Mouse (Mus musculus) stomach, embryonic 16.5 days (tissue): ENCODE results near the gene Nsg1. TPM values are rescaled to one million over a fixed set of nuclear protein-coding genes. Genes with fewer than 3 reads are reported as not detected.

Experiments
- ATAC-seq: fragments of 200-750 bp; cut with Nextera tagmentation; 2 replicates; pipeline ENCODE4 v1.8.0; 2017; ENCODE audit warnings: moderate number of reproducible peaks, moderate TSS enrichment; ENCODE audit not compliant: insufficient read depth, low FRiP score
- H3K27ac ChIP-seq: fragments of 300-500 bp; sonication (generic); 2 replicates; pipeline ENCODE4 v1.5.1; 2014; ENCODE audit warnings: low read length
- H3K27me3 ChIP-seq: fragments of 300-500 bp; sonication (generic); 2 replicates; pipeline ENCODE4 v1.6.1; 2014; ENCODE audit warnings: low read length, control low read depth, mixed read lengths; ENCODE audit not compliant: control insufficient read depth, insufficient read depth
- H3K36me3 ChIP-seq: fragments of 300-500 bp; sonication (generic); 2 replicates; pipeline ENCODE4 v1.6.1; 2014; ENCODE audit warnings: low read length; ENCODE audit not compliant: control insufficient read depth, insufficient read depth
- H3K4me1 ChIP-seq: fragments of 300-500 bp; sonication (generic); 2 replicates; pipeline ENCODE4 v1.6.1; 2014; ENCODE audit warnings: low read length, control low read depth, mixed read lengths; ENCODE audit not compliant: control insufficient read depth, insufficient read depth
- H3K4me2 ChIP-seq: fragments of 300-500 bp; sonication (generic); 2 replicates; pipeline ENCODE4 v1.6.1; 2014; ENCODE audit warnings: low read depth, low read length, mixed read lengths
- H3K4me3 ChIP-seq: fragments of 300-500 bp; sonication (generic); replicated peaks from 2 replicates; pipeline ENCODE4 v1.5.1; 2014; ENCODE audit warnings: mild to moderate bottlenecking, low read length
- H3K9ac ChIP-seq: fragments of 300-500 bp; sonication (generic); 2 replicates; pipeline ENCODE4 v1.6.1; 2014; ENCODE audit warnings: low read length
- H3K9me3 ChIP-seq: fragments of 300-500 bp; sonication (generic); replicated peaks from 2 replicates; pipeline ENCODE4 v1.6.1; 2016; ENCODE audit warnings: low read length, control low read depth; ENCODE audit not compliant: control insufficient read depth
- WGBS: fragments of 180-500 bp; shearing (Covaris S2); extraction: QIAGEN DNeasy Blood & Tissue Kit; methylation state at CpG from one replicate; pipeline ENCODE4 v1.1.7; 2014; 5-methylcytosine and 5-hydroxymethylcytosine counted together
- polyA plus RNA-seq: library from polyadenylated mRNA; unstranded; fragments of >200 nt; fragmentation: Nextera tagmentation; extraction: Ambion mirVana; gene quantifications from 2 replicates; pipeline ENCODE4 v1.2.1, GENCODE M21; 2015

Gene Nsg1
- polyA plus RNA-seq, 1 experiment from 2014 or later: 52.2 TPM

GRCm38 (mm10) chr5:38152201-38153108, 7.3 kb downstream of the Nsg1 start:
- no peak overlapping the region for H3K4me2 ChIP-seq
- ATAC-seq: no peak
- peaks cover 5% of the 10 kb centered on the region for H3K36me3 ChIP-seq
- no peaks in the 10 kb centered on the region for H3K9me3 ChIP-seq
- WGBS: 86% methylated on average over 10 of the region's 10 CpGs
- no peaks in the 10 kb centered on the region for H3K27me3 ChIP-seq
- H3K4me1 ChIP-seq: no peaks in the 10 kb centered on the region
- H3K27ac ChIP-seq: no peak overlapping the region
- no peak overlapping the region for H3K4me3 ChIP-seq
- H3K9ac ChIP-seq: no peak overlapping the region

- ATAC-seq: no peak
- Histone ChIP-seq H3K9me3 (no peaks in the 10 kb centered on the region), H3K9ac (no peak overlapping the region), H3K4me1 (no peaks in the 10 kb centered on the region), H3K4me2 (no peak overlapping the region), H3K36me3 (peaks cover 5% of the 10 kb centered on the region), H3K27me3 (no peaks in the 10 kb centered on the region), H3K4me3 (no peak overlapping the region), H3K27ac (no peak overlapping the region)
- WGBS: 59% methylated on average over 3 of the region's 3 CpGs
These were observed 8.4 kb downstream of the Nsg1 start for GRCm38 (mm10) chr5:38151264-38151663.

- Histone ChIP-seq H3K27ac (no peak overlapping the region), H3K4me2 (no peak overlapping the region), H3K36me3 (peaks cover 5% of the 10 kb centered on the region; the same call in 1 of the 2 replicates), H3K9ac (no peak overlapping the region), H3K27me3 (no peaks in the 10 kb centered on the region), H3K4me3 (no peak overlapping the region), H3K9me3 (no peaks in the 10 kb centered on the region), H3K4me1 (no peaks in the 10 kb centered on the region)
- 80% methylated on average over 6 of the region's 6 CpGs for WGBS
- no peak for ATAC-seq
These were observed 13.2 kb downstream of the Nsg1 start for GRCm38 (mm10) chr5:38146524-38146923.

DNA sequence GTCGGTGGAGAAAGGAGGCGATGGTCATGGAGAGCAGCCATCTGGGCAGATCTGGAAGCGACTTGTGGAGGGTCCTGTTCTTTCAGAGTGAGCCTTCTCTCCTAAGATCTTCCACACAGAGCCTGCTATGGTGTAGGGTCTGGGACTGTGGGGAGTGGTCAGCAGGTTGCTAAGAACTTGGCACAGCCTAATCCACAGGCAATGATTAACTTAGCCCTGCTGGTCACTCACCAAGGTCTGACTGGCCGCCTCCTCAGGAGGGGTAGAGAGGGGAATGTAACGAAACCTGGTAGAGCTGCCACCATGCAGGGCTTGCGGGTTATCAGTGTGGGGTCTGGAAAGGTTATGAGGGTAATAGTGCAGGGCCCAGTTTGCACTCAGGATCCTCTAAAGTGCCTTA, 18.8 kb downstream of the Nsg1 start:
- Histone ChIP-seq H3K36me3 (0 out of 2 replicates have a peak, but pooled peaks cover 2% of the 10 kb centered on the region), H3K4me1 (no peaks in the 10 kb centered on the region), H3K9me3 (no peaks in the 10 kb centered on the region), H3K4me3 (no peak overlapping the region), H3K9ac (no peak overlapping the region), H3K27ac (no peak overlapping the region), H3K4me2 (no peak overlapping the region), H3K27me3 (no peaks in the 10 kb centered on the region)
- no peak for ATAC-seq
- 79% methylated on average over 6 of the region's 6 CpGs for WGBS

GRCm38 (mm10) chr5:38137163-38137562, 22.5 kb downstream of the Nsg1 start:
- no peak for ATAC-seq
- no peaks in the 10 kb centered on the region for H3K27me3 ChIP-seq
- H3K36me3 ChIP-seq: 0 out of 2 replicates have a peak, but pooled peaks cover 2% of the 10 kb centered on the region
- no peak overlapping the region for H3K9ac ChIP-seq
- H3K4me1 ChIP-seq: no peaks in the 10 kb centered on the region
- 85% methylated on average over 9 of the region's 9 CpGs for WGBS
- H3K4me2 ChIP-seq: no peak overlapping the region
- H3K4me3 ChIP-seq: no peak overlapping the region
- no peaks in the 10 kb centered on the region for H3K9me3 ChIP-seq
- H3K27ac ChIP-seq: no peak overlapping the region

GRCm38 (mm10) chr5:38136247-38136646, 23.5 kb downstream of the Nsg1 start:
- H3K4me3 ChIP-seq: no peak overlapping the region
- 0 out of 2 replicates have a peak, but pooled peaks cover 2% of the 10 kb centered on the region for H3K36me3 ChIP-seq
- no peaks in the 10 kb centered on the region for H3K27me3 ChIP-seq
- H3K4me2 ChIP-seq: no peak overlapping the region
- H3K9ac ChIP-seq: no peak overlapping the region
- H3K27ac ChIP-seq: no peak overlapping the region
- 87% methylated on average over 9 of the region's 9 CpGs for WGBS
- ATAC-seq: no peak
- no peaks in the 10 kb centered on the region for H3K9me3 ChIP-seq
- H3K4me1 ChIP-seq: no peaks in the 10 kb centered on the region

DNA sequence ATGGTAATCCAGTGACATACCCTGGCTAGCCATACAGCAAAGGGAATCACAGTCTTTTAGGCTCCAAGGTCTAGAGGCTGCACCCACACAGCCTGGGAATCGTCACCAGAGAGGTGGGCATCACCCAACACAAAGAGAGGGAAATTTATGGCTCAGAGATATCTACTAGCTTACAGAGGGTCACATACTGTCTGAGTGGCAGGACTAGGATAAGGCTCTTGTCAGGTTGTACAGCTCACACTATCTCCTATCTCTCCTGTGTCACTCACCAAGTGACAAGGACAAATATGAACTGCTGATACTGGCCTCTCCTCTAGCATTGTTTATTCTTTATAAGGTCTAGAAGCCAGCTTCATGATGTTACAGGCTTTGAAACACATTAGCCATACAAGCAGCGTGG, 30.4 kb downstream of the Nsg1 start:
- Histone ChIP-seq H3K4me1 (no peaks in the 10 kb centered on the region), H3K9ac (no peak overlapping the region), H3K36me3 (peaks cover 5% of the 10 kb centered on the region; the same call in 1 of the 2 replicates), H3K27ac (no peak overlapping the region), H3K4me3 (no peak overlapping the region), H3K27me3 (no peaks in the 10 kb centered on the region), H3K9me3 (no peaks in the 10 kb centered on the region), H3K4me2 (no peak overlapping the region)
- no peak for ATAC-seq
- 84% methylated on average over 2 of the region's 2 CpGs for WGBS

DNA sequence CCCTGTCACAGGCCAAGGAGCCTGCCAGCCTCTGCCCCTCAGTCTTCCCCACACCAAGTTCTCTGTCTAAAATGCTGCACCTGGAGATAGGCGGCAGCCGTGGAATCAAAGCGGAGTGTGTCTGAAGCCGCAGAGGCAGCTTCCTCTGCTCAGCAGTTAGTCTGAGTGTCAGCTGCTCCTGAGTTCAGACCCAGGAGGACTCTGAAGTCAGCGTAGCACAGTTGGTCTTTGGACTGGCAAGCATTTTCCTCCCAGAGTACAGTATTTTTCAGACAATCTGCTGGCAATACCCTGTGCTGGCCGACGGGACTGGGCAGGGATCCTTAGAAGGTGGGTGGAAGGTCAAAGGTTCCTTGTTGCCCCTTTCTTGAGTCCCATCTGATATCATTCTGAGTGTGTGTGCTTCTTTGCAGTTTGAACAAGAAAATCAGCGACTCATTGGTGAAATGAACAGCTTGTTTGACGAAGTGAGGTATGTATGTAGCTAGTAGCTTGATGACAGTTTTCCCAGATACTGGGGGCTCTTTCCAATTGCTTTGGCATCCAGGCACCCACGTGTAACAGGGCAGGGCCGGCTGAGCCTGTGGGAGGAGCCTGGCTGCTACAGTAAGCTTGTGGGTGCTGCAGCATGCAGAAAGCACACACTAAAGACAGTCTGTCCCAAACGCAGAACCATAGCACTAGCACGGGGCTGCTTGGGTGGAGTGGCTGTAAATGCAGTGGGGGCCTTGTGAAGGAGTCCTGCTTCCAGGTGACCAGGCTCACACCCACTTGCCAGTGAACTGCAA, 33.0 kb downstream of the Nsg1 start:
- Histone ChIP-seq H3K4me2 (no peak overlapping the region), H3K27me3 (no peaks in the 10 kb centered on the region), H3K9me3 (no peaks in the 10 kb centered on the region), H3K4me1 (no peaks in the 10 kb centered on the region), H3K27ac (no peak overlapping the region), H3K4me3 (no peak overlapping the region), H3K9ac (no peak overlapping the region), H3K36me3 (peaks cover 5% of the 10 kb centered on the region; the same call in 1 of the 2 replicates)
- ATAC-seq: no peak
- WGBS: 80% methylated on average over 13 of the region's 13 CpGs

DNA sequence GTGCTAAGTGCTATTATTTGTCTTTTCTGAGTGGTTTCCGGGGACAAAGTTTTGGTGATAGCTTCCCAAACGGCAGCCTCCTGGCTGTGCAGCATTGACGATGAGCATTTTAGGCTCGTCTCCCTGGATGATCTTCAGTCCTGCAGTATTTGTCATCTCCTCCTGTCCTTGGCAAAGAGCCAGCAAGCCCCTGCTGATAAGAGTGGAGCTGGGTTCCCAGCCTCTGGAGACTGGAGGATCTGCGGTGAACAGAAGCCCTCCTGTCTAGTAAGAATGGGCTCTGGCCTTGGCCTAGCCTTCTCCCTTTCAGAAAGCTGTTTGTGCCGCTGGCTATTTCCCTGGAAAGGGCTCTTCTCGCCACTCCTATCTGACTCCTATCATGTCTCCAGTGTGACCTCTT, 38.0 kb downstream of the Nsg1 start:
- no peak for ATAC-seq
- H3K4me3 ChIP-seq: no peak overlapping the region
- no peaks in the 10 kb centered on the region for H3K9me3 ChIP-seq
- no peak overlapping the region for H3K4me2 ChIP-seq
- 67% methylated on average over 7 of the region's 7 CpGs for WGBS
- H3K9ac ChIP-seq: no peak overlapping the region
- no peaks in the 10 kb centered on the region for H3K4me1 ChIP-seq
- no peaks in the 10 kb centered on the region for H3K36me3 ChIP-seq
- H3K27me3 ChIP-seq: no peaks in the 10 kb centered on the region
- no peak overlapping the region for H3K27ac ChIP-seq
